Mouse (Mus musculus) cerebellum, adult 2 months (tissue): ENCODE data around the gene Cped1.

Experiments
- CTCF ChIP-seq: fragments of 200-500 bp; IDR thresholded peaks from 2 replicates; pipeline ENCODE4 v1.5.1; 2011; ENCODE audit warnings: low read depth, mild to moderate bottlenecking, control low read depth, low read length, moderate library complexity, borderline replicate concordance; ENCODE audit not compliant: insufficient read depth
- POLR2A ChIP-seq: fragments of 200-500 bp; IDR thresholded peaks from 2 replicates; pipeline ENCODE4 v1.6.1; 2011; ENCODE audit warnings: low read length, control low read depth, borderline replicate concordance; ENCODE audit not compliant: insufficient read depth

DNA sequence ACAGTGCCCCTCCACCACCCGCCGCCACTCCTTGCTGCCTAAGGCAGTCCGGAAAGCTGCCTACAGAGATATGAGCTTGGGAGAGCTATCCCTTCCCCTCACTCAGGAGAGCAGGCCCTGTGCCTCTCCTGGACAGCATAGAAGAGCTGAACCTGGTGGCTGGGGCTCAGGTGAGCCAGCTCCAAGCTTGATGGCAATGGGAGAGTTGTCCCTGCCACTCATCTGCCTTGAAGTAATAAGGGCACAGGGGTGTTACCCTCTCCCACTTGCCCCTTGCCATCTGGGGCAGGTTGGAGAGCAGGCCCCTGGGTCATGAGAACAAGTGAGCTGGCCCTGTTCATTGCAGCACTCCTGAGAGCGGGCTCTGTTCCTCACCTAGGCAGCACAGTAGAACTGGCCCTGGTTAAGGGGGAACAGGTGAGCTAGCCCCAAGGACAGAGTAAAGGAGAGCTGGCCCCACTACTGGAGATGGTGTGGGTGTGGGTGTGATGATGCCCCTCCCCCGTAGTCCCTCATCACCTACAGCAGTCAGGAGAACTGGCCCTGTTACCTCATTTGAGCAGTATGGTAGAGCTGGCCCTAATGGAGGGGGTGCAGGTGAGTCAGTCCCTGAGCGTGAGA is 28.7 kb downstream of the Cped1 start:
- TF ChIP-seq POLR2A (no peak), CTCF (no peak)
